Mouse (Mus musculus): ENCODE measurements around the gene Cbx1.
"Not testable (repeated sequence)": the region's sequence is repeated elsewhere in the genome, so short reads cannot be mapped to it uniquely, and the experiment has no call there.

The Cbx1 gene

DNA sequence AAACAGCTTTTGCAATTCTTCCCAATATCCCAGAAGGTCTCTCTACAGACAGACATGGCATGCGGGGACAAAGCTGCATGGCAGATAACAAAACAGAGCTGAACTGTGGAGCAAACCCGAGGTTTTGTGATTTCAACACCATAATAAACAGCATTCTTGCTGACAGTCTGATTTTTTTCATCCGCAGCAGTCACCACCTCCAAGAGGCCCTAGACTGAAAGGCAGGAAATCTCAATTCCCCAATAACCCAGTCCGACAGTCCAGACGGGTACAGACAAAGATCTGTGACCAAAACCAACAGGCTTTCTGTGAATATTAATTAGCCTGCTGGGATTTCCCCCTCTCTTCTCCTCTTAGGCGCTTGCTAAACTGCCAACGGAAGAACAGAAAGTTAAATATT, 13.3 kb upstream of the Cbx1 start:
- DNase-seq (ENCODE audit: low spot score in 2 of 2) = no peak

- no peak for DNase-seq (ENCODE audit: low spot score in 2 of 2)
Observed at GRCm38 (mm10) chr11:96776068-96776467, 12.9 kb upstream of the Cbx1 start.

- DNase-seq (ENCODE audit: low spot score in 2 of 2) = peak; percentile 99 to 100
Observed at GRCm38 (mm10) chr11:96776968-96777962, 11.7 kb upstream of the Cbx1 start, which contains the start of gene Snx11. TSS of gene Snx11 (minus strand) at chr11:96777559.

- DNase-seq (ENCODE audit: low spot score in 2 of 2) = not testable (repeated sequence)
Observed at GRCm38 (mm10) chr11:96778061-96778627, 10.8 kb upstream of the Cbx1 start.

GRCm38 (mm10) chr11:96780306-96780705, 8.6 kb upstream of the Cbx1 start:
- DNase-seq (ENCODE audit: low spot score in 2 of 2) = no peak

DNA sequence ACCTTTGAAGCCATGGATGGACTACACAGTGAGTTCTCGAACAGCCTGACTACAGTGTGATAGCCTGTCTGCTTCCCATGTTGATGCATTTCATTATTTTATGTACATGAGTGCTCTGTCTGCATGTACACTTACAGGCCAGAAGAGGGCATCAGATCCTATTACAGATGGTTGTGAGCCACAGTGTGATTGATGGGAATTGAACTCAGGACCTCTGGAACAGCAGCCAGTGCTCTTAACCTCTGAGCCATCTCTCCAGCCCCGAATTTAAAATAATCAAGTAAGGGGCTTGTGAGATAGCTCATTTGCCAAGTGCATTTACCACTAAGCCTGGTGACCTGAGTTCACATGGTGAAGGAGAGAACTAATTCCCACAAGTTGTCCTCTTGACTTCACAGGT, 7.5 kb upstream of the Cbx1 start:
- DNase-seq (ENCODE audit: low spot score in 2 of 2) = no peak

DNA sequence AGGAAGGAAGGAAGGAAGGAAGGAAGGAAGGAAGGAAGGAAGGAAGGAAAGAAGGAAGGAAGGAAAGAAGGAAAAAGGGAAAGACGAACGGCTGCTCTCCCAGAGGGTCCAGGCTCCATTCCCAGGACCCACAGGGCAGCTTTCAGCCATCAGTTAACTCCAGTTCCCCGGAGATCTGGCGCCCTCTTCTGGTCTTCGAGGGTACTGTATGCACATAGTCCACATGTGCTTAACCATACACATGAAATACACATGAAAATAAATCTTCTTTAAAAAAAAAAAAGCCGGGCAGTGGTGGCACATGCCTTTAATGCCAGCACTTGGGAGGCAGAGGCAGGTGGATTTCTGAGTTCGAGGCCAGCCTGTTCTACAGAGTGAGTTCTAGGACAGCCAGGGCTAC, 4.1 kb upstream of the Cbx1 start:
- DNase-seq (ENCODE audit: low spot score in 2 of 2) = peak; percentile 69 to 79

DNA sequence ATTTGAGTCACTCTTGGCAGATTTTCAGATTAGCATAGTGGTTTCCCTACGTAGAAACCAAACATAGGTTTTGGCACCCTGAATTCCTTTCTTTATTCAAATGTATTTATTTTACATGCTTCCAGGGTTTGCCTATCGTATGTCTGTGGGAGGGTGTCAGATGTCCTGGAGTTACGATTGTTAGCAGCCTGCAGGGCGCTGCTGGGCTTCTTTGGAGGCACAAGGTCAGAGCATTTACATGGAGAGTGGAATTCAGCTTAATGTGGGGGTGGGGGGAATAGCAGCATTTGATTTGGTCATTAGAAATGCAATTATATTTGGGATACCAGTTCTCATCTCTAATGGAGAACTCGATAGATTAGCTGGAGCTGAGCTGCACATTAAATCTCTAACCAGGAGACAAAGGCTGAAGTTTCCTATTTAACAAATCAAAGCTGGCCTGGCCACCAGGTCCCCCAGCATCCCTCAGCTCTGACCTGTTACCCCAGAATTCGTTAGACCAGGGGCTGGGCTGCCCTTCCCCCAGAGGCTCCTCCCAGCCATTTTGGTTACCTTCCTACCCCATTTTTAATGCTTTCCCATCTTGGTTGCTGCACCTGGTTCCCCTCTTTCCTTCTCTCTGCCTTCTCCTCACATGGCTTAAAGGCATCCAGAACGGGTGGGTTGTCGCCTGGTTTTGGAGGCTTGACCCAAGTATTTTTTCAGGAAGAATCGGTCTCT, 2.0 kb upstream of the Cbx1 start:
- DNase-seq (ENCODE audit: low spot score in 2 of 2) = no peak

DNA sequence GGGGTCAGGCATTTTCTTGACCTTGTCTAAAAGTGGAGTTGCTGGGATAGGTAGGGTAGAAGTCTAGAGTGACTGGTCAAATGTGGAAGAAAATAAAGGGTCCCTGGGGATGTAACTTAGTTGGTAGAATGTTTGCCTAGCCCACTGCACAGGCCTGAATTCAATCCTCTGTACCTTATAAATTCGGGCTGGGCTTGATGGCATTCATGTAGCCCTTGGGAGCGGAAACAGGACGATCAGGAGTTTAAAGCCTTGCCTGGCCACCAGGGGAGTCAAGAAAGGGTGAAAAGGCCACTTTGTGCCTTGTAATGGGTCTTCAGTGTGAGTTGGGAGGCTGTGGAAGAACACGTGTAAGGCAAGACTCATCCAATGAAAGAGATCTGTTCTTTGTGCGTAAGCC, 1.1 kb downstream of the Cbx1 start:
- no peak for DNase-seq (ENCODE audit: low spot score in 2 of 2)

- no peak for DNase-seq (ENCODE audit: low spot score in 2 of 2)
Observed at GRCm38 (mm10) chr11:96790681-96791080, 1.8 kb downstream of the Cbx1 start.

- no peak for DNase-seq (ENCODE audit: low spot score in 2 of 2)
Observed at GRCm38 (mm10) chr11:96795491-96795890, 6.6 kb downstream of the Cbx1 start.

GRCm38 (mm10) chr11:96796081-96796480, 7.2 kb downstream of the Cbx1 start:
- no peak for DNase-seq (ENCODE audit: low spot score in 2 of 2)

- DNase-seq (ENCODE audit: low spot score in 2 of 2) = no peak
Observed at GRCm38 (mm10) chr11:96796586-96796985, 7.7 kb downstream of the Cbx1 start.

DNA sequence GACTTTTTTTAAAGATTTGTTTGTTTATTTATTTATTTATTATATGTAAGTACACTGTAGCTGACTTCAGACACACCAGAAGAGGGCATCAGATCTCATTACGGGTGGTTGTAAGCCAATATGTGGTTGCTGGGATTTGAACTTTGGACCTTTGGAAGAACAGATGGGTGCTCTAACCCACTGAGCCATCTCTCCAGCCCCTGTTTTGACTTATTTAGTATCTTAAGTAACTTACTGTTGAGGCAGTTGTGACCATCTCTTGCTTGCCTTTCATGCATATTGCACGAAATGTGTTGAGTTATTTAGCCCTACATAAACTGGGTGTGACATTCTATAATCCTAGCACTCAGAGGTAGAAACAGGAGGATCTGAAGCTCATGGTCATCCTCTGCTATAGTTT, 10.6 kb downstream of the Cbx1 start:
- no peak for DNase-seq (ENCODE audit: low spot score in 2 of 2)

- no peak for DNase-seq (ENCODE audit: low spot score in 2 of 2)
Observed at GRCm38 (mm10) chr11:96805606-96806005, 16.7 kb downstream of the Cbx1 start.

DNA sequence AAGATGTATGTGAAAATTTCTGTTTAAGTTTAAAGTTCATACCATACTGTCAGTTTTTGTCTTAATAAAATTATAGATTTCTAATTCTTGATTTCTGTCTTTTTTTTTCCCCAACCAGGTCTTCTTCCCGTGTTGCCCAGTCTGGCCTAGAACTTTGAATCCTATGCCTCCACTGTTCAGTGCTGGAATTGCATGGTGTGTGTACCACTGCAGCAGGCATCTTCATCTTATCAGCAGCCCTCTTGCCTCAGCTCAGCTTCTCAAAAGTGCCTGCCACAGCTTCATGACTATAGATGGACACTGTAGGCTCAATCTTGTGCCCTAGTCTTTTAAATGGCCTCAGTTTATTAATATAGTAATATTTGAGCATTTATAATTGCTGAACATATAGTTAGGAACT, 19.1 kb downstream of the Cbx1 start:
- DNase-seq (ENCODE audit: low spot score in 2 of 2) = no peak

GRCm38 (mm10) chr11:96809562-96810235, 20.8 kb downstream of the Cbx1 start:
- DNase-seq (ENCODE audit: low spot score in 2 of 2) = no peak

- DNase-seq (ENCODE audit: low spot score in 2 of 2) = not testable (repeated sequence)
Observed at GRCm38 (mm10) chr11:96811188-96811587, 22.3 kb downstream of the Cbx1 start.

GRCm38 (mm10) chr11:96813455-96813854, 24.5 kb downstream of the Cbx1 start:
- DNase-seq (ENCODE audit: low spot score in 2 of 2) = no peak

GRCm38 (mm10) chr11:96813920-96814319, 25.0 kb downstream of the Cbx1 start:
- DNase-seq (ENCODE audit: low spot score in 2 of 2) = no peak

- DNase-seq (ENCODE audit: low spot score in 2 of 2) = no peak
Observed at GRCm38 (mm10) chr11:96814443-96814842, 25.5 kb downstream of the Cbx1 start.

DNA sequence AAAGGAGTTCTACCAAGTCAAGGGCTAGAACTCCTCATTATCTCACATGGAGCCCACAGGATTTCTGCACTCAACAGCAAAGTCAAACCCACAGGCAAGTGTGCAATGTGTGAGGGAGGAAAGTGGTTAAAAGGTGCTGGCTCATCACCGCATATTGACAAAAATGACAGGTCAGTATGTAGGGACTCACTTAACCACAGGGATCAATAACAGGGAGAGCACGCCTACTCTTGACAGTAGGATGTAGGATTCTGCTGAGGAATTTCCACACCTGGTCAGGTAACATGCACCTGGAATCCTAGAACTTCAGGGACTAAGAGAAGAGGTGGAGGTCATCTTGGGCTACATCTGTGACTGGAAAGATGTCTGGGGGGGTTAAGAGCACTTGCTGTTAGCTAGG, 27.0 kb downstream of the Cbx1 start:
- no peak for DNase-seq (ENCODE audit: low spot score in 2 of 2)
